Mouse (Mus musculus) gastrocnemius, postnatal 14 days (tissue): ENCODE results near the gene Tfap4. TPM values are rescaled to one million over a fixed set of nuclear protein-coding genes. Genes with fewer than 3 reads are reported as not detected.
A peak's percentile ranks its signal among the peaks of the same experiment; 100 is the strongest.
"Not testable (repeated sequence)": the region's sequence is repeated elsewhere in the genome, so short reads cannot be mapped to it uniquely, and the experiment has no call there.

Experiments used
- DNase-seq: peaks from one replicate; pipeline ENCODE4 v3.0.0; 2021; ENCODE audit warnings: mixed read lengths
- intact Hi-C: fragments of 180-260 bp; cut with DNase I; formaldehyde crosslinking; loops from one replicate; pipeline ENCODE4 v1.15.1; 2025; ENCODE audit warnings: low total_unique reads
- total RNA-seq, 2 experiments: library from RNA; stranded (reverse); gene quantifications; 2 replicates each; pipeline ENCODE4 v1.2.3; 2021

Tfap4 gene
- total RNA-seq, 2 experiments from 2014 or later: 4.1 to 4.4 TPM

GRCm38 (mm10) chr16:4537616-4538358 is 21.9 kb downstream of the Tfap4 start:
- intact Hi-C loops: no loop called here
- no peak for DNase-seq

DNA sequence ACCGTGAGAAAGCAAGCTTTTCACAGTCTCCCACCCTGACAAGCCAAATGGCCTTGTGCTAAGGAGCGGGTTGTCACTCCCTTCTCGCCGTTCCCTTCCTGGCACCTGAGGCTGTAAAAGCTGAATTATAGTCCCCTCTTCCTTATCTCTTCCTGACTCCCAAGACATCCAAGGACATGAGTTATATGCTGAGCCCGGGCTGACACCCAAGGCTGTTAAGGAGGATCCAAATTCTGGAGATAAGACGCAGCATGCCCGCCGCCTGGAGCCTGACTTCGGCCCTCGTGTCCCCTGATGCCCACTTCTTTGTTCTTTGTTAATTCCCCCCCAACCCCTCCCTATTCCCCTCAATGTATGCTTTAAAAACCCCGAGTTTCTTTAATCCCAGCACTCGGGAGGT is 32.3 kb downstream of the Tfap4 start:
- DNase-seq, intact Hi-C loops: not testable (repeated sequence)

GRCm38 (mm10) chr16:4523313-4524004 is 36.2 kb downstream of the Tfap4 start:
- DNase-seq: no peak
- intact Hi-C loops: no loop called here

DNA sequence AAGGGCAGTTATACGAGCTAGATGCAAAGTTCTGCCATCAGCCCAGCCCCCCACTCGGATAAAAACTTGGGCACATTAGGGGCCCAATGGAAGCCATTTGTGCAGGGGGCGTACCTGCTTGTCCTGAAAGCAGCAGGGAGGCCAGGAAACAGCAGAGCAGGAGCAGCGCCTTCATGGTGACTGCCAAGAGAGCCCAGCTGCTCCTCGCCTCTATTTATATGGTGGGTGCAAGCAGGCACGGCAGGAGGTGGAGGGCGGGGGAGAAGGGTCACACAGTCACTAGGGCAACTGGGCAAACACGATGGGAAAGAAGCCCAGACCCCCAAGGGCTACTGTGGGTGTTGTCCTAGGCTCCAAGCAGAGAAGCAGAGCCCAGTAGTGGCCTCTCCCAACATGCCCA is 36.8 kb downstream of the Tfap4 start:
- peak; percentile 61 for DNase-seq
- intact Hi-C loops: no loop called here

GRCm38 (mm10) chr16:4521735-4522530 is 37.7 kb downstream of the Tfap4 start:
- peak; percentile 53 for DNase-seq
- intact Hi-C loops: no loop called here

DNA sequence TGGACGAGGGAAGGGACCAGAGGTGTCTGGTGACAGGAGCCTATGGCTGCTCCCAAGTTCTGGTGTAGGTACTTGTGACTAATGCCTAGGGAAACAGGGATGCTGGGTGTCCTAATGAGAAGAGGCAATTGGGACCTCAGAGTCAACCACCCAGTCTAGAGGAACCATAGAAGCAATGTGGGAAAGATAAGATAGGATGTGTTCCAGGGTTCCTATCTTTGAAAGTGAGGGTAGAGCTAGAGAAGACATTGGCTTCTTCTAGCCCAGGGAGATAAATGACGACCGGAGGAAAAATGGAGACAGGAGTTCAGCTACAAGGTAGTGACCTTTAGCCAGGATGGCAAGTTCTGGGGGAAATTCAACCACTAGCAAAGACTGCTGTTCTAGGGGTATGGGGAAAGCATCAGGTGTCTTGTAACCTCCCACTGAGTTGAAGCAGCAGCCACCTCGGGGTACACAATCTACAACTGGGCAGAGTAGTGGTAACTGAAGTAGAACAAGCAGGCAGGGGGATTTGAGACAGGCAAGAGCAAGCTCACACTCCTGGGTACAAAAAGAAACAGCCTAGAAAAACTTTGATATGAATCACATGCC is 38.5 kb downstream of the Tfap4 start:
- intact Hi-C loops: no loop called here
- DNase-seq: no peak

DNA sequence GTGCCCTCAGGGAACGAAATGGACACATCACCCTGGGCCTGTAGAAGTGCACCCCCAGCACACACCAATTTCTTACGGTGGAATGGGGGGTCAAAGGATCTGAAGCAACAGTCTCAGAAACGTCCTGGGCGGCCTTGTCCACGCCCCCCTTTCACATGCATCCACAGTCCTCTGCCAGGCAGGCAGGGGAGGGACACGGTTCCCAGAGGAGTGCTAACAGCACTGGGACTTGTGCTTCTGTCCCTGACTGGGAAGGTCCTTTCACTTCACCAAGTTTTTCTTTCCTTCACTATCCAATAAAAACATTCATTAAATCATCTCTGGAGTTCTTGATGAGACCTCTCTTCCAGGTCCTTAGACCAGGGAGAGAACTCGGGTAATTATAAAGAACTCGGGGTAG is 39.0 kb downstream of the Tfap4 start:
- intact Hi-C loops: no loop called here
- DNase-seq: no peak

GRCm38 (mm10) chr16:4519825-4520224 is 39.8 kb downstream of the Tfap4 start:
- no peak for DNase-seq
- intact Hi-C loops: no loop called here

DNA sequence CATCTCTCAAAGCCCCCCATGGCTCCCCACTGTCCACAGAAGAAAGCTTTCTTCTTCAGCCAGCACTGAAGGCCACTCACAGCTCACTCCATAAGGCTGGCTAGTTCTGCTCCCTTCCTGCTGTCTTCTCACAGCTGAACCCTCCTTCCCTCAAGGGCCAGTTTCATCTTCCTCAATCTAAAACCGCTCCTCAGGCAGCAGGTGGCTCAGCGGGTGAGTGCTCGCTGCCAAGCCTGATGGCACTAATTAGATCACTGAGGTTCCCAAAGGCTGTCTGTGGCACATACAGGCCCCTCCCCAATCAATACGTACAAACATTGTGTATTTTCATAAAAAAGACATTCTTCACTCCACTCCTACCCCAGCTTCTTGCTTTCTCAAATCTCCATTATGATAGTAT is 40.5 kb downstream of the Tfap4 start:
- intact Hi-C loops: no loop called here
- DNase-seq: no peak

- intact Hi-C loops: no loop called here
- DNase-seq: no peak
Observed at GRCm38 (mm10) chr16:4517906-4518305, 41.7 kb downstream of the Tfap4 start.

DNA sequence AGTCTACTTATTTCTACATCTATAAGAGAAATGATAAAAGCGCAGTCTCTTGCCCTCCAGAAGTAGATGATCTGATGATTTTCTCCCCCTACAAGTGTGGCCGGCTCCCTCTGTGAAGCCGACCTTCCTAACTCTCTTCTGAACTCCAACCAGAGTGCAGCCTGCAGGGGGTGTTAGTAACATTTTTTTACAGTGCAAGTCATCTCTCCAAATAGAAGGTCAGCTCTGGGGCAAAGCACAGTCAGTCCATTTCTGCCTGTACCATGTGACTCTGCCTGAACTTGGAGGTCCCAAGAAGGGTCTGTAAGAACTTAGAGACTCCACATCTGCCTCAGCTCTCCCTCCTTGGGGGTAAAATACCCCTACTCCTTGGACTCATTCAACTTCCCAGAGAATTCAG is 45.3 kb downstream of the Tfap4 start:
- intact Hi-C loops: no loop called here
- no peak for DNase-seq

DNA sequence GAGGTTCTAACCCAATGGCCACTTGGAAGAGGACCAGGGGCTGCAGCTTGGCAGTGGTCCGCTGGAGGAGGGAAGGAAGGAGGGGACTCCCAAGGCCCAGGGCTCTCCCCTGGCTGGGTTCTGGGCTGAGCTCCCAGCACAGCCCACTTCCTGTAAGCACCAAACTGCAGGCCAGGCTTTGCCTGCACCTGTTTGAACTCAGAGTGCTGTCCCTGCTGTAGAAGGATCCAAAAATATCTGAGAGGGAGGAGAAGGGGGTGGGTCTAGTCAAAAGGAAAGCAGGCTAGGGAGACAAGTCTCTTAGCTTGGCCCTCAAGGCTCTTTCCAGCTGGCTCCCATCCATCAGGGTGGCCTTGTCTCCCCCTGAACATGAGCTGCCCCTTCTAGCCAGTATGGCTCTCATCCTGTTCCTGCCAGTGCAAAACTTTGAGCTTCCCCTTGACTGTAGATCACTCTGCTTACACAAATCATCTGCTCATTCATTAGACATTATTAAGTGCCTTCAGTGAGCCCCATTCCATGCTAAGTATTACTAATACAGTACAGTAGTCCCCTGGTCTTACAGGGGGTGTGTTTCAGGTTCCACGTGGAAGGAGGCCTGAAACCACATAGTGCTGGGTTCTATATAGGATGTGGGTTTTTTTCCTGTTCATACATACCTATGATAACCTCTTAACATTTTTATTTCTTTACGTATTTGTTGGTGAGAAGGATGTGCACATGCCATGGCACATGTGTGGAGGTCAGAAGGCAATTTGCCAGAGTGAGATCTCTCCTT is 46.8 kb downstream of the Tfap4 start:
- peak; percentile 88 for DNase-seq
- intact Hi-C loops: no loop called here

DNA sequence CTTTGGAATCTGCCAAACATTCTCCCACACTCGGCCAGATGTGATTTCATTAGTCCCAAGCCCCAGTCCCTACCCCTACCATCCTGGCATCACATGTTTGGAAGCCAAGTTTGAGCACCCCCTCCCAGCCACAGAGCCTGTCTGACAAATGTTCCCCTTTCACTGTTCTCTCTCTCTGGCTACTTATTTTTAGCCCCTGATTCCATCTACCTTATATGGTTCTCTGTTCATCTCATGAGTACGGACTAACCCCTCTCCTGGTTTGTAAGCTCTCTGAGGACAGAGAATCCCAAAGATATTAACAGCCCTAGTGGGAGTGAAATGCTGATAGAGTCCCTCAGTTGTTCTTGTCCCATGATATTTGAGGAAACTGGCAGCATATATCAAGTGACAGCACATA is 48.3 kb downstream of the Tfap4 start:
- DNase-seq: no peak
- intact Hi-C loops: no loop called here

GRCm38 (mm10) chr16:4506181-4506580 is 53.5 kb downstream of the Tfap4 start:
- intact Hi-C loops: no loop called here
- no peak for DNase-seq

DNA sequence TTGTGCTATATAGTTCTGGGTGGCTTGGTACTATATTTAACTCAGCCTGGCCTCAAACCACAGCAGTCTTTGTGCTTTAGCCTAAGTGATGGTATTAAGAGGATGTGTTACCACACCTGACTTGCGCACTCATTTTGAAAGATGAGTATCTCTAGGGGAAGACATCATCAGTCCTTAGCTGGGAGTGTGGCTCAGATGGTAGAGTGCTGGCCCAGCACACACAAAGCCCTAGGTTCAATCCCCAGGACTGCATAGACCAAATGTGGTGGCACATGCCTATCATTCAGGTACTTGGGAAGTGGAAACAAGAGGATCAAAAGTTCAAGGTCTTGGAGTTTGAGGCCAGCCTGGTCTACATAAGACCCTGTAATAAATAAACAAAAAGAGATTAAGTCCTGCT is 56.2 kb downstream of the Tfap4 start:
- intact Hi-C loops: no loop called here
- DNase-seq: no peak

GRCm38 (mm10) chr16:4502568-4502967 is 57.1 kb downstream of the Tfap4 start:
- no peak for DNase-seq

DNA sequence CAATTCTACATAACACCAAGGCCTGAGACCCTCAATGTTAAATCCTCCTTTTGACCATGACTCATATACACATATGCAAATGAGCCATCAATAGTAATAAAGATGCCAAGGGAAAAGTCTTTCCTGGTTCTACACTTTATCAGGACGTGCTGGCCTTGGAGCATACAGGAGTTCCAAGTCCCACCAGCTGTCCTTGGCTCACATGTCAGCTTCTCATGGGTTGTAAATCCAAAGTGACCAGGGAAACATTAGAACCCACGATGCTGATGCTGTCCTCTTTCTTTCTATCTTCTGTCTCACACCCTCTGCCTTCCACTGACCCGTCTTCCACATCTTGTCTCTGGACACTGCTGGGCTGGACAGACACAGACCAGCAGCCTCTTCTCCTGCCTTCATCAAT is 58.0 kb downstream of the Tfap4 start:
- no peak for DNase-seq
- intact Hi-C loops: no loop called here

More at GRCm38 (mm10) chr16:4502568-4502967, 57.1 kb downstream of the Tfap4 start:
- intact Hi-C loops: no loop called here

DNA sequence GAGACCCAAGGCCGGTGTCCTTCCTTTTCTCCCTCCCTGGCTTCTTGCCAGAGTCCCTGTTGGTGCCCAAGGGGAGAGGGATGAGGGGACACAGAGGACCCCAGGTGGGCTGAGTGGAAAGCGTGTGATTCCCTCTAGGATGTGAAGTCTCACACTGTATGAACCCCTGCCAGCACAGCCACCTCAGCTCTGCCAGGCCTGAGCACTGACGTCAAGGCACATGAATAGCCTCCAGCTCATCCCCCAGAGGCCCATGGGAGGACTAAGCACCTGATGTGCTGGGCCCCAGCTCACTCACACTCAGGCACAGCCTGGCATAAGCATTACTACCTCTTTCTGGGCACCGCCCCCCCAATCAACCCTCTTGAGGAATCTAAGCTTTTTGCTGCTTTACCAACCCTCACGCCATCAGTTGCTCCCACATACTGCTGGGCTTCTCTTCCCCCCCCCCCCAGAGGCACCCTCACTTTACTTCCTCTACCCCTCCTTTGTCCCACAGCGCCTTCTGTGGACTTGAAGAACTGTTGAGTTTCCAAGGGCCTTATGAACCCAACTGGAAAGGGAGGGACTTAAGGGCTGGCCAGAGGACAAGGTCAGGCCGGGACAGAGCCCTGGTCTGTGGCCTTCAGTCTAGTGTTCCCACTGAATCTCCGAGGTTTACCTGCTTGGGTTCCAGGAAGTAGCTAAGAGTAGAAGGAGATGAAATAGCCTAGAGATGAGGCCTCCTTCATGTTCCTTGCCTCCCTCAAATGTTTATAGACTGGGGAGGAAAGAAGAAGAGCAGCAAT is 58.9 kb downstream of the Tfap4 start:
- peak; percentile 65 for DNase-seq
- intact Hi-C loops: no loop called here
